Mouse (Mus musculus) embryonic fibroblast, embryonic 13.5 days (primary cell): ENCODE results near the gene Numa1.

Source experiments
- CTCF ChIP-seq: IDR thresholded peaks from 2 replicates; pipeline ENCODE4 v1.5.1; 2011; ENCODE audit warnings: mild to moderate bottlenecking, control low read depth, low read length, moderate library complexity, borderline replicate concordance; ENCODE audit not compliant: insufficient read depth
- POLR2A ChIP-seq: IDR thresholded peaks from 2 replicates; pipeline ENCODE4 v1.6.1; 2011; ENCODE audit warnings: low read depth, mild to moderate bottlenecking, control low read depth, low read length, moderate library complexity

DNA sequence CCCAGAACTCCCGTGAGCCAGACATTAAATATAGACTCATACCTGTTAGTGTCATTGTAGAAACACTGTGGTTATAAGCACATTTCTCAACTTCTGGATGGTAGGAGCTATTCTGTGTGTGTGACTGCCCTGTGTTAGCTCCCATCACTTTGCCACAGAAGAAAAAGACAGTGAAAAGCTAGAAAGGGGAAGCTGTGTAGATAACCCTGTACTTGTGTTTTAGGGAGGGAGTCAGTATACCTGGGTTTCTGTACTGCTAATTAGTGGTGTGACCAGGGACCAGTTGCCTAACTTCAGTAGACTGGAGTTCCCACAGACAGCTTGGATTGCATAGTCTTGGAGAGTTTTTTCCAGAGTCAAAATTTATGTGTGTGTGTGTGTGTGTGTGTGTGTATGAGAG, 22.6 kb downstream of the Numa1 start:
- no peak for TF ChIP-seq POLR2A
- no peak for TF ChIP-seq CTCF
